Mouse (Mus musculus): ENCODE measurements around the gene Dlgap3.

- TF ChIP-seq CTCF (IDR thresholded peaks at IDR 0.05; ENCODE audit: borderline replicate concordance, insufficient read depth, low read length) (no peak), POLR2A (IDR thresholded peaks at IDR 0.05; ENCODE audit: low read depth, low read length) (no peak)
Measured at GRCm38 (mm10) chr4:127216251-127216651, 47.2 kb downstream of the Dlgap3 start.

Data from embryonic fibroblast, embryonic 13.5 days (primary cell).